Mouse (Mus musculus): ENCODE data around the gene Lrrc4. TPM values are rescaled to one million over a fixed set of nuclear protein-coding genes. Genes with fewer than 3 reads are reported as not detected.
A peak's percentile ranks its signal among the peaks of the same experiment; 100 is the strongest.

The Lrrc4 gene
- total RNA-seq, 2 experiments from 2014 or later: 96.2 to 98.8 TPM

DNA sequence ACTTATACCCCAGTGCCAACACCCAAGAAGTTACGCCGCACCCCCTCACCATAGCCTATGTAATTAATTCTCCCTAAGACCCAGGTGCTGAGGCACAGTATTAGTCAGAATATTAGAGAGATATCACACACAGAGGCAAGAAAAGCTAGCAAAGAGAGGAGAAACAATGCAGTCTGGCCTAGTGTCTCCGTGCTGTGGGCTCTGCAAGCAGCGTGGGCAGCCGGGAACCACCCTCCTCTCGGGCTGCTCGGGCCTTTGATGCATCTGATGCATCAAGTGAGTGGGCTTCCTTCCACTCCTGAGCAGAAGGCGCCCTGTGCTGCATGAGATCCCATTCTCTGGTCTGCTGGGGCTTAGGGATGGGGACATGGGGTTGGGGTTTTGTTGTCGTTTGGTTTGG, 18.5 kb downstream of the Lrrc4 start:
- Histone ChIP-seq H3K4me3 (no peak overlapping the region), H3K27ac (peak overlapping the region; percentile 82)
- TF ChIP-seq CTCF (conservative IDR thresholded peaks at IDR 0.05): no peak
- DNase-seq (ENCODE audit: low spot score in 2 of 2): peak; percentile 48 to 55

DNA sequence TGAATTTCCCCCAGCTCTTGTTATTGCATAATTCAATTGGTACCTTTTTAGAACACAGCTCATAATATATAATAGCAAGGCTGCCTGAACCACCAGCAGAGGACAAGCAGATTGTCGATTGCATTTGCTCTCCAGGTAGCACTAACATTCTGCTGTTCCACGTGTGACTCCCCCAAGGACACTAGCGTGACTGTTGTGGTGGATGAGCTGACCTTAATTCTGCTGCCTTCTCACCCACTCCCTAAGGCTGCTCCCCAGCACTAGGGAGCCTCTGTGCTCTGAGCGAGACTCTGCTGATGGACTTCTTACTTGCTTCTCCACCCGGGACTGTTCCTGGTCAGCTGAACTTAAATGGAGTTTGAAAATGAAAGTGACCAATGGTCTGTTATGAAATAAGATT, 26.8 kb downstream of the Lrrc4 start:
- no peak for TF ChIP-seq CTCF (conservative IDR thresholded peaks at IDR 0.05)
- Histone ChIP-seq H3K27ac (peak overlapping the region; percentile 74), H3K4me3 (no peak overlapping the region)
- DNase-seq (ENCODE audit: low spot score in 2 of 2): no peak

DNA sequence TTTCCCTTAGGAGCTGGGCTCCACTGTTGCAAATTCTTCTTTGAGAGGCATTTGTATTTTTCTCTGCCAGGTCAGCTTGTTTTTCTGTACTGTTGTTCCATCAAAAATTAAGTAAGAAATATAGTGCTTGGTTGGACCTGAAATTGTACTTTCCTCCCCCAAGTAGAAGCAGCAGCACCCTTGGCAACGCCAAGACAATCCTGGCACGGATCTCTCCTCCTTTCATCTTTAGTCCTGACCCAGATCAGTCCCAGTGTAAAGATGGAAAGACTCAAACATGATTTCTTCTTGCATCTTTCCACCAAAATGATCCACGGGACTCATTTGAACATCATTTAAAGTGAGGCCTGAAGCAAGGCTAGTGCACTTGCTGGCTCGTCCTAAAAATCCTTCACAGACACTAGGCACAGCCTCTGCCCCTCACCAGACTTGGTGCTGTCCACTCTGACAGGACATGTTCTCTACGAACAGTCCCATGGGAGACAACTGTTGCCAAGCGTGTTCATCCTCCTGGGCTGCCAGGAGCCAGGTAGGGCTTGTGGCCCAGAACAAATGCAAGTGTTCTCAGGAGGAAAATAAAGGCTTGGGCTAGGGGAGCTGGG, 27.8 kb downstream of the Lrrc4 start:
- TF ChIP-seq CTCF (conservative IDR thresholded peaks at IDR 0.05): no peak
- no peak for DNase-seq (ENCODE audit: low spot score in 2 of 2)
- H3K27ac ChIP-seq: peak overlapping the region; percentile 74
- H3K4me3 ChIP-seq: no peak overlapping the region

DNA sequence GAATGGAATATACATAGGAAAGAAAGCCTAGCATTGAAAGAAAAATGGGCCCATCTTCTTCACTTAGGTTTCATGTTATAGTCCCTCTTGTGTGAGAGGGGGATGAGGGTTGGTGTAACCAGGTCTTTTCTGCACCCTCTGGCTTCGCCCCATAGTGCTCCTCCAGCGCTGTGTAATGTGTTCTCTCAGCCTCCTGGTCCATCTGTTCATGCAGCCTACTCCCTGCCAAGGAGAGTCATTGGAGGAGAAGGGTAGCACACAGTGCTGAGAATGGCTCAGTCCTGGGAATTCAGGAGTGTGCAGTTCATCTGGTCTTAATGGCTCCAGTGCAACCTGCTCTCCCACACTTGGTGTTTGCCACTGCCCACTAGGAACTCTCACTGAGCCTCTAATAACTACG, 30.6 kb downstream of the Lrrc4 start:
- TF ChIP-seq CTCF (conservative IDR thresholded peaks at IDR 0.05): no peak
- peak overlapping the region; percentile 79 for H3K27ac ChIP-seq
- H3K4me3 ChIP-seq: no peak overlapping the region

DNA sequence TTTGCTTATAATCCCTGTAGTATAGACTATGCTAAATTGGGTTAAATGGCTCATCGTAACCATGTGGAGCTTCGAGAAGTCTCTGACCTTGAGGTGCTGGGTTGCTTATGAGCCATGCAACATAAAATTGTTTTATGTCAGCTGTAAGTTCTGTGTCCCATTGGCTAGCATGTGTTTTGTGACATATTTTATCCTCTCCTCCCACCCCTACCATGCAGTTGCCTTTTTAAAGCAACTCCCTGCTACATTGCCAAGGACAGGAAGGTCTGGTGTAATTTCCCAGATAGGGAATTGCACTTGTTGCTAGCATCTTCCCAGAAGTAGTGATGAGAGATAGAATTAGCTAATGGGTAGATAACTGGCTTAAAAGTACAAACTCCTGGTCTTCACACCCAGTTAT, 31.7 kb downstream of the Lrrc4 start:
- peak overlapping the region; percentile 79; the same call in 1 of the 2 replicates for H3K27ac ChIP-seq
- TF ChIP-seq CTCF (conservative IDR thresholded peaks at IDR 0.05): no peak
- DNase-seq (ENCODE audit: low spot score in 2 of 2): no peak
- no peak overlapping the region for H3K4me3 ChIP-seq

More for the DNA sequence above, 30.6 kb downstream of the Lrrc4 start:
- DNase-seq (ENCODE audit: low spot score in 2 of 2): peak; percentile 48 to 74

DNA sequence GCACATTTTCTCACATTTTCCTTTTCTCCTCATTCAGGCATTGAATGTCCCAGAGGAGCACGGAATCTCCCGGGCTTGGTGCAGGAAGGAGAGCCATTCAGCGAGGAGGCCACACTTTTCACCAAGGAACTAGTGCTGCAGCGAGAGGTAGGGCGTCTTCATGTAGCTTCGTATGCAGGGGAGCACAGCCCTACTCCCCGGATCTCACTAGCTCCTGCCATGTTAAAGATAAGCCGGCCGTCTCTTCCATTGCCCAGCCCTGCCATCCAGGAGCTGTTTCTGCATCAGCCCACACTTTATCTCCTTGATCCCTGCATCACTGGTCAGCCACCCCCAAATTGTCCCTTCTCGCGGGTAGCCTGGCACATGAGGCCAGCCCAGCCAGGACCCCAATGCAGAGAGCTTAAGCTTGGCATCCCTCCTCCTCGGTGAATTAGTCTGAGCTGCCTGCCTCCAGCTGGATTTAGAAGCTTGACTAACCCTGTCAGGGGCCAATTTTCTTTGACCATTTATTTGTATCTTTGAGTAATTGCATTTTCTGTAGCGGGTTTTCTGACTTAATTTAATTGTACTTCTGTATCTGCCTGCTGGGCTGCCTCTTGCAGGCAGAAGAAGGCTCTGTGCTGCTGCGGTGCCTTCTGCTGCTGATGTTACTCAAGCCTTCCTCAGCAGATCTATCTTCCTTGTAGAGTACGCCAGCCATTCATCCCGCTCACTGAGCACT, 35.6 kb downstream of the Lrrc4 start:
- Histone ChIP-seq H3K4me3 (no peak overlapping the region), H3K27ac (peak overlapping the region; percentile 75)
- TF ChIP-seq CTCF (conservative IDR thresholded peaks at IDR 0.05): no peak
- no peak for DNase-seq (ENCODE audit: low spot score in 2 of 2)

DNA sequence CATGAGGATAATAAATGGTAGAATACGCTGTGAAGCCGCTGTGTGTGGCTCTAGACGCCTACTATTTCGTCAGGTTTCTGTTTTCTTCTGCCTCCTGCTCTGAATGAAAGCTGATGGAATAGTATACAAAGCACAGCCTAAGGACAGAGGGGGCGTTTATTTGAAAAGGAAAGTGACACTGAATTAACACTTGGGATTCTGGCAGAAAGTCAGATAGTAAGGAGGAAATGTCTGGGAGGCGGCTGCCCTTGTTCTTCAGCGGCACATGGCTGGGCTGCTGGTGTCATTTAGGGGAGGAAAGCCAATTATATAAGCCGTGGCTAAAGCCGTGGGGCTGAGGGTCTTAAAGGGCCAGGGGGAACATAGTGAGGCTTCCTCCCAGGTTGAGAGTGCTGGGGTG, 36.2 kb downstream of the Lrrc4 start:
- Histone ChIP-seq H3K4me3 (no peak overlapping the region), H3K27ac (peak overlapping the region; percentile 75)
- DNase-seq (ENCODE audit: low spot score in 2 of 2): no peak
- no peak for TF ChIP-seq CTCF (conservative IDR thresholded peaks at IDR 0.05)

DNA sequence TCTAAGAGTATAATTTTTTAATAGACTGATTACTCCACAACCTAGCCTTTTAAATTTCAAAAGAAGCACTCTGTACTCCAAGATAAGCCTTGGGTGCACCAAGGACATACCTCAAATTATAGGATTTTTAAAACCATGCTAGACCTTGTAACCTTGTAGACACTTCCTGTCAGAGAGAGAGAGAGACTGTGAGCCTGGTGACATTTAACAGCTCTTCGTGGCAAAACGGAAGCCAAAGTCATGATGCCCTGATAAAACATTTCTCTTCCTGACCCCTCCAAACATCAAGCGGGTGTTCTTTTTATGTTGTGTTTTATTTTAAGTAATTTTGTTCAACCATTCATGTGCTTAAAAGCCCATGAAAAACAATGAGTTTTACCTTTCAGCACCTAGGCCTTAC, 39.7 kb downstream of the Lrrc4 start:
- DNase-seq (ENCODE audit: low spot score in 2 of 2): no peak
- no peak for TF ChIP-seq CTCF (conservative IDR thresholded peaks at IDR 0.05)
- no peak overlapping the region for H3K4me3 ChIP-seq
- H3K27ac ChIP-seq: peak overlapping the region; percentile 54; the same call in 1 of the 2 replicates

DNA sequence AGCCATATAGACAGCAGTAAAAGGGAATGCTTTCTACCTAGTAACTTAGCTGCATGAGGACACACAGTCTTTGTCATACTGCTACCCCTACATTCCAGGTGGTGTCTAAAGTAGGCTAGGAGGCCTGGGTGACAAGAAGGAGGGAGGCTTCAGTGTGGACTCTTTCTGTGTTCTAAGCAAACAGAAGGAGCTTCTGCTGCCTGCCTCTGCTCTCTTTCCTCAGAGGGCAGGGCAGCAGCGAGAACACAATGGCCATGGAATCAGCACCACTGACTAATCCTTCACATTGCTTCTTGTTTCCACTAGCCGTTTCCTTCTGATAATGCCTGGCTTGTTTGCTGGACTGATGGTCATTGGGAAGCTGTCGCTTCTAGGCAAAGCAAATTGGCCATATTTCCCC, 40.4 kb downstream of the Lrrc4 start:
- peak overlapping the region; percentile 54 for H3K27ac ChIP-seq
- DNase-seq (ENCODE audit: low spot score in 2 of 2): no peak
- TF ChIP-seq CTCF (conservative IDR thresholded peaks at IDR 0.05): no peak
- H3K4me3 ChIP-seq: no peak overlapping the region

DNA sequence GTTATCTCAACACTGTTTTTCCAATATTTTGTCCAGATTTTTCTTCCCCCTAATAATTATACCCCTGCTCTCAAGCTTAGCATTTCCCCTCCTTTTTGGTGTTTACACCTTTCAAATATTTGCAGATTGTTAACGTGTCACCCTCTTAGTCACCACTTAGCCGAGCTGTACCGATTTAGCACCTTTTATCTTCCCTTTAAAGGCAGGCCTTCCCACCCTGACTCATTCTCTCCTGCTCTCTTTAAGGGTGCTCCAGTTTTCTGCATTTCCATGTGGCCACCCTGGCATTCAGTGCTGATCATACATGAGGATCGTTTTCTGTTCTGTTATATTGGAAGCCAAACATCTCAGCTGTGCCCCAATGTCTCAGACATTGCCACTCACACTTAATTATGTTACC, 41.9 kb downstream of the Lrrc4 start:
- TF ChIP-seq CTCF (conservative IDR thresholded peaks at IDR 0.05): no peak
- Histone ChIP-seq H3K4me3 (no peak overlapping the region), H3K27ac (peak overlapping the region; percentile 54)
- DNase-seq (ENCODE audit: low spot score in 2 of 2): no peak

DNA sequence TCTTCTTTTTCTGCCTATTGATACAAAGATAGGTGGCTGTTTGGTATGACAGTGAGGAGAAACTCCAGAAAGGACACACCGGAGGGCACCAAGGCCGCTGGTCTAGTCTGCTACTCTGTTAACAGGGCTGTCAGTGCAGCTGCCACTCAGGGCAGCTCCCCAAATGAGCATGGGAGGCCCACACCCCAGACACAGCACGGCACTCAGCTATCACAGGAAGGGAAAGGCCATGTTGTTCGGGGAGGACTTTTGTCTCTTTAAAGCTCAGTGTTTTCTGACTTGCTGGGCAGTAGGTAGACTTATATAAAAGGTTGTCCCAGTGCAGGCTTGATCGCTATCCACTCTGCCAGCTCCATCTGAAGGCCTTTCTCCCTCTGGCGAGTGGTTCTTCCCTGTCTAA, 44.4 kb downstream of the Lrrc4 start:
- no peak for DNase-seq (ENCODE audit: low spot score in 2 of 2)
- H3K4me3 ChIP-seq: no peak overlapping the region
- TF ChIP-seq CTCF (conservative IDR thresholded peaks at IDR 0.05): no peak
- peak overlapping the region; percentile 78 for H3K27ac ChIP-seq

DNA sequence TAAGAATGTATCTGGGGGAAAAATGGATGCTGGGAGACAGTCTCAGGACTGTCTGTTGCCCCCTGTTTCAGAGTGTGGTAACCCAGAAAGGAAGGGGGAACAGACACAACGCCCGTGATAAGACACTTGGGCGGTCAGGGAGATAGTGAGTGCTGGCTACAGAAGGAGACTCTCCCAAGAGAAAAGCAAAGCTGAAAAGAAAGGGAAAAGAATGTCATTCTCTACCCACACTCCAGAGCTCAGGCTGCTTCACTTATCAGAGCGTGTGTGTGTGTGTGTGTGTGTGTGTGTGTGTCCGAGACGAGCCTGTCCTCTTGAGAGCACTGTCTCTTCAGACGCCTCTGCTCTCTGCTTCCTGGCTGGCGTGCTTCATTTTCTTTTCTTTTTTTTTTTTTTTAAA, 45.8 kb downstream of the Lrrc4 start:
- Histone ChIP-seq H3K4me3 (no peak overlapping the region), H3K27ac (0 out of 2 replicates have a peak overlapping the region, but pooled peaks have one; percentile 28)
- no peak for TF ChIP-seq CTCF (conservative IDR thresholded peaks at IDR 0.05)
- no peak for DNase-seq (ENCODE audit: low spot score in 2 of 2)

DNA sequence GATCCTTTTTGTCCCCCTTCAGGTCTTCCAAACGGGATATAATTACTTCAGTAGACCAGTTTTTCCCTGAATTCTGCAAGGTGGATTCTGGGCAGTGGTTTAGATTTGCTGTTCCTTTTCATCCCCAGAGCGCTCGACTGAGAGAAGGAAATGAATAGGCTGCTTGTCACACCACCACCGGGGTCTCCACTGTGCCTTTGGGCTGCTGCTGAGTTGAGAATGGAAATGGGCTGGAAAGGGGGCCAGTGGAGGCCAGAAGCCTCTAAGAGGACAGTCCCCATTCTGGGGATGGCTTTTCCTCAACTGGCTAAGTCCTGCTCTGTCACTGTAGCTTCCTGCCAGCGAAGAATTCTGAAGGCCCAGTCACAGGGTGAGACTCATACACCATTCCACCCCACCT, 47.6 kb downstream of the Lrrc4 start:
- DNase-seq (ENCODE audit: low spot score in 2 of 2): no peak
- no peak overlapping the region for H3K4me3 ChIP-seq
- TF ChIP-seq CTCF (conservative IDR thresholded peaks at IDR 0.05): no peak
- no peak overlapping the region for H3K27ac ChIP-seq

DNA sequence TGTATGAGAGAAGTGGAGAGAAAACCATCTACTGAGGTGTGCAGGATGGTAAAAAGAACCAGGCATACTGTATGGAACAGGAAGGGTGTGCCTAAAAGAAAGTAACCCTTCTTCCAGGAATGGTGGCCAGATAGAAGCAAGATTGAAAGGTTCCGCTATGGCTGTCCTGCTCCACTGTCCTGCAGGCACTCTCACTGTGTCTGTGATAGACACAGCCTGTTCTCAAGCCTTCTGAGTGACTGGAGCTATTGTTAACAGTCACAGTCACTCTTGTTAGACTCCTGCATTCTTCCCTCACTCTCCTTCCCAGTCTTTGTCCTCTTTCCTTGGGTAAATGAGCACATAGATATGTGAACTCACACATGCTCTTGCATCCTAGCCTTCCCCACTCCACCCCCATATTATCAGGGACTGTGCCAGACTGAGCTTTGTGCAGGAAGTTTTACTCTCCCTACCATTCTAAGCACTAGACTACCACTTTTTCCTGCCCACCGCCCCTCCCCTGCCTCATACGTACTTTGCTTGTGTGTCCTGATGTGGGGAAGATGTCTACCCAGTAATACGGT, 48.4 kb downstream of the Lrrc4 start:
- Histone ChIP-seq H3K27ac (peak overlapping the region; percentile 14; the same call in 1 of the 2 replicates), H3K4me3 (no peak overlapping the region)
- DNase-seq (ENCODE audit: low spot score in 2 of 2): no peak
- no peak for TF ChIP-seq CTCF (conservative IDR thresholded peaks at IDR 0.05)

Data from layer of hippocampus, adult 2 months (tissue).